Mouse (Mus musculus): ENCODE measurements at regions not wholly inside any gene's neighbourhood (a gene's known extent, or its start where the extent isn't known, plus 50 kb on each side); places are given as distances from the start of the nearest gene placed in this dataset.

DNA sequence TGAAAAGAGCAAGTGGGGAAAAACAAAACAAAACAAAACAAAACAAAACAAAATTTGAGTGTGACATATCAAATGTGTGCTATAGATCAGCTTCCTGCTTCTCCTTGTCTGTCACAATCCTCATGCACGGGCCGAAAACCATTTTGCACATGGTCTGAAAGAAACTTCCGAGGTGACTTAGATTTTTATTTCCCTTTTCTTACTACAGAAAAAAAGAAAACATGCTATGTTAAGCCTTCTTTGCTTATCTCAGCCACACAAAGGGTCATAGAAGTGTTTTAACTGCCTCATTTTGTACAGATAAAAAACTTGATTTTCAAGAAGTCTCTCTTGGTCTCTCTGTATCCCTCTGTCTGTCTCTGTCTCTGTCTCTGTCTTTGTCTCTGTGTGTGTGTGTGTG, 654.2 kb downstream of the Trim52 start:
- no peak overlapping the region for H3K4me2 ChIP-seq (ENCODE audit: low read length)
- H3K4me3 ChIP-seq (replicated peaks; ENCODE audit: low read depth, low read length) = no peak overlapping the region
- no peak overlapping the region for H3K27ac ChIP-seq
- no peak for TF ChIP-seq CTCF (IDR thresholded peaks at IDR 0.05; ENCODE audit: low read depth)
- WGBS = 82% methylated on average over 3 of the region's 3 CpGs
- ATAC-seq (replicated peaks; ENCODE audit: low FRiP score, low read depth) (no peak), DNase-seq (ENCODE audit: low spot score) (no peak)
- H3K27me3 ChIP-seq (ENCODE audit: insufficient read depth, low read length) = no peaks in the 10 kb centered on the region
- no peaks in the 10 kb centered on the region for H3K9me3 ChIP-seq (replicated peaks; ENCODE audit: low read length)
- H3K9ac ChIP-seq (ENCODE audit: low read depth, low read length) = no peak overlapping the region
- no peaks in the 10 kb centered on the region for H3K36me3 ChIP-seq (ENCODE audit: insufficient read depth, low read length)
- H3K4me1 ChIP-seq (replicated peaks; ENCODE audit: insufficient read depth, low read length) = no peaks in the 10 kb centered on the region

GRCm38 (mm10) chr14:106763089-106763605, 657.1 kb downstream of the Trim52 start:
- H3K27ac ChIP-seq = no peak overlapping the region
- H3K4me1 ChIP-seq (replicated peaks; ENCODE audit: insufficient read depth, low read length) = no peaks in the 10 kb centered on the region
- no peaks in the 10 kb centered on the region for H3K27me3 ChIP-seq (ENCODE audit: insufficient read depth, low read length)
- TF ChIP-seq CTCF (IDR thresholded peaks at IDR 0.05; ENCODE audit: low read depth) = no peak
- no peak for ATAC-seq (replicated peaks; ENCODE audit: low FRiP score, low read depth)
- no peak overlapping the region for H3K4me2 ChIP-seq (ENCODE audit: low read length)
- no peak for DNase-seq (ENCODE audit: low spot score)
- no peak overlapping the region for H3K4me3 ChIP-seq (replicated peaks; ENCODE audit: low read depth, low read length)
- H3K36me3 ChIP-seq (ENCODE audit: insufficient read depth, low read length) = no peaks in the 10 kb centered on the region
- H3K9me3 ChIP-seq (replicated peaks; ENCODE audit: low read length) = no peaks in the 10 kb centered on the region
- H3K9ac ChIP-seq (ENCODE audit: low read depth, low read length) = no peak overlapping the region
- WGBS = 63% methylated on average over 2 of the region's 2 CpGs

DNA sequence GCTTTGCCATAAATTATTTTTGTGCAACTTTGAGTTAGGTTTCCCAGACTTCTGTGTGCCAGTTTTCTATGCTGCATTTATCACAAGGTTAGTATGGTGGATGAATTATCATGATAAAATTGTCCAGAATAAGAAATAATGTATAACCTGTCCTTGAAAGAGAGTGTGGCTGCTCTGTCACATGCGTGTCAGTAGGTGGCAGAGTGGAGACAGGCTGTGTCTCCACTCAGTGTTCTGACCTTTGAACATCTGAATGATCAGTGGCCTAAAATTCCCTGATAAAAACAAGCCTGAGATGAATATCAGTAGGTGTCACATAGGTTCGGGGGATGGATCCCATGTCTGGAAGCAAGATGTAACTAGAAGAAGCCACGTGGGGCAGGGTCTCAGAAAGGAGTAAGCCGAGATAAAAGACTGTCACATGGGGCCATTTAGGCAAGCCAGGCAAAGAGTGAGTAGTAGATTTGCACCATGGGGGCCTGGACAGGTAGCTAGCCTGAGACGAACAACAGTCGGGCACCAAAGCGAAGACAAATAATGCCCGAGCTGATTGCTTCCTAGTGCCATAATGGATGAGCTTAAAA, 660.0 kb downstream of the Trim52 start:
- Histone ChIP-seq H3K9me3 (replicated peaks; ENCODE audit: low read length) (no peaks in the 10 kb centered on the region), H3K27ac (no peak overlapping the region), H3K9ac (ENCODE audit: low read depth, low read length) (no peak overlapping the region), H3K36me3 (ENCODE audit: insufficient read depth, low read length) (no peaks in the 10 kb centered on the region), H3K27me3 (ENCODE audit: insufficient read depth, low read length) (no peaks in the 10 kb centered on the region), H3K4me2 (ENCODE audit: low read length) (no peak overlapping the region), H3K4me1 (replicated peaks; ENCODE audit: insufficient read depth, low read length) (no peaks in the 10 kb centered on the region), H3K4me3 (replicated peaks; ENCODE audit: low read depth, low read length) (no peak overlapping the region)
- peak; percentile 66; the same call in 1 of the 2 replicates for TF ChIP-seq CTCF (IDR thresholded peaks at IDR 0.05; ENCODE audit: low read depth)
- 73% methylated on average over 8 of the region's 8 CpGs for WGBS
- DNase-seq (ENCODE audit: low spot score) = peak; percentile 7
- ATAC-seq (replicated peaks; ENCODE audit: low FRiP score, low read depth) = no peak
